Mouse (Mus musculus) Muller cell, postnatal 12 days (primary cell): ENCODE measurements around the gene Slc25a22.
"Not testable (repeated sequence)": the region's sequence is repeated elsewhere in the genome, so short reads cannot be mapped to it uniquely, and the experiment has no call there.

Experiments used
- DNase-seq: peaks from one replicate; pipeline ENCODE4 v3.0.0-alpha.2; 2015; ENCODE audit errors: inconsistent ontology term

Gene Slc25a22

GRCm38 (mm10) chr7:141457986-141458660, 20.4 kb upstream of the Slc25a22 start:
- DNase-seq: no peak

- DNase-seq: no peak
Observed at GRCm38 (mm10) chr7:141457236-141457635, 19.5 kb upstream of the Slc25a22 start.

GRCm38 (mm10) chr7:141456739-141457138, 19.0 kb upstream of the Slc25a22 start:
- no peak for DNase-seq

GRCm38 (mm10) chr7:141455610-141456314, 18.1 kb upstream of the Slc25a22 start:
- DNase-seq: peak; percentile 76

GRCm38 (mm10) chr7:141454967-141455551, 17.4 kb upstream of the Slc25a22 start, which contains the start of gene Pnpla2:
Pnpla2 (plus strand) TSS chr7:141455198.
- DNase-seq: peak; percentile 97

GRCm38 (mm10) chr7:141453636-141454035, 15.9 kb upstream of the Slc25a22 start:
- DNase-seq: no peak

GRCm38 (mm10) chr7:141451928-141452327, 14.2 kb upstream of the Slc25a22 start:
- no peak for DNase-seq

GRCm38 (mm10) chr7:141447110-141447991, 9.7 kb upstream of the Slc25a22 start, which contains the start of gene Rplp2:
Rplp2 (plus strand) TSS chr7:141447370.
- DNase-seq: peak; percentile 95

- not testable (repeated sequence) for DNase-seq
Observed at GRCm38 (mm10) chr7:141446374-141446773, 8.7 kb upstream of the Slc25a22 start.

- peak; percentile 84 for DNase-seq
Observed at GRCm38 (mm10) chr7:141443828-141444237, 6.1 kb upstream of the Slc25a22 start, which contains the start of gene Pidd1. Pidd1 (minus strand) TSS chr7:141444025.

GRCm38 (mm10) chr7:141443081-141443821, 5.6 kb upstream of the Slc25a22 start:
- peak; percentile 69 for DNase-seq

GRCm38 (mm10) chr7:141442199-141442598, 4.5 kb upstream of the Slc25a22 start:
- DNase-seq: no peak

GRCm38 (mm10) chr7:141441460-141441859, 3.8 kb upstream of the Slc25a22 start:
- no peak for DNase-seq

GRCm38 (mm10) chr7:141440613-141441012, 2.9 kb upstream of the Slc25a22 start:
- peak; percentile 75 for DNase-seq

GRCm38 (mm10) chr7:141439811-141440210, 2.1 kb upstream of the Slc25a22 start:
- DNase-seq: no peak

- no peak for DNase-seq
Observed at GRCm38 (mm10) chr7:141439140-141439679, 1.5 kb upstream of the Slc25a22 start.

GRCm38 (mm10) chr7:141438201-141438968, 693 bp upstream of the Slc25a22 start:
- no peak for DNase-seq

GRCm38 (mm10) chr7:141436523-141436892, 1.2 kb downstream of the Slc25a22 start:
- DNase-seq: no peak

- DNase-seq: no peak
Observed at GRCm38 (mm10) chr7:141435856-141436522, 1.7 kb downstream of the Slc25a22 start.
